Mouse (Mus musculus): Measurements from ENCODE around the gene Slc45a1.

The Slc45a1 gene

DNA sequence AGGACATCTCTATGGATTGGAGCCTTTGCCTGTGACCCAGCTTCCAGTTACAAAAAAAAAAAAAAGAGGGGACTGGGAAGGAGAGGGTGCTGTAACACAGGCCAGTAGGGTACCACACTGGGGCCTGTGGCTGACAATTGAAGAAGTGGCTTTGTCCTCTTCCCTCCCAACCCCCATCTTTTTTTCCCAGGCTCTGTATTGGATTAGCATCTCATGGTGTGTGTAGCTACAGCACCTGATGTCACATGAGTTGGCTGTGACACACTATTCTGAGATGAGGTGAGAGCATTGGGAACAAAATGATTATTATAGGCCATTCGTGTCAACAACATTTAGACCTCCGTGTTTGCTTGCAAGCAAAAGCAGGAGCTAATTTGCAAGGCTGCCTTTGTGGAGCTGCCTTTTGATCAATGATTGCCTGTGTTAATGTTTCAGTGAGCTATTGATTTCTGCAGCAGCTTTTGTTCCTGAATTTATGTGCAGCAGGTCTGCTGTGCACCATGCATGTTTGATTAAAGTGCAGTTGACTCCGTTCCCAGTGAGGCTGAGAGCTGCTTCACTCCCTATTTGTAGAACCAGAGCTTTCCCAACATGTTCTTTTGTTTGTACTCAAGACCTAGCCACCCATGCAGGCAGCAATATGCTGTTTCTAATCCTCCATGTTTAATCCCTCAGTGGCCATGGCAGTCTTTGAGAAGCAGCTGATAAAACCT is 45.4 kb downstream of the Slc45a1 start:
- no peak for DNase-seq (ENCODE audit: inconsistent age in 2 of 2, low spot score in 1 of 2)

DNA sequence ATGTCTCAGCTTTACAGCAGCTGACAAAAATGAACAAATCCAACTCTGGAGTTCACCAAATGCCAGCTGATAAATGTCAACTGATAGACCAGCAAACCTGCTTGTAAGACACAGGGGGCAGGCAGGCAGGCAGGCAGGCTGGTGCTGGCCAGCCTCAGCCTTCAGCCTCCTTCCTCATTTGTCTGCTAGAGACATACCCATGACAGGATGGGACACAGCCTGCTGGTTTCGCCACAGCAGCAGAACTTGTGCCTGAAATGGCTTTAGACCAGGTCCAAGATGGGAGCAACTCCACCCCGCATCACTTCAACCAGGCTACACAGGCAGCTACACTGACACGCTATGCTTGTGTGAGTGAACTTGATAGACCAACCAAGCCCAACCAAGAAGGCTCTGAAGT is 46.2 kb downstream of the Slc45a1 start:
- DNase-seq (ENCODE audit: inconsistent age in 2 of 2, low spot score in 1 of 2) = no peak

DNA sequence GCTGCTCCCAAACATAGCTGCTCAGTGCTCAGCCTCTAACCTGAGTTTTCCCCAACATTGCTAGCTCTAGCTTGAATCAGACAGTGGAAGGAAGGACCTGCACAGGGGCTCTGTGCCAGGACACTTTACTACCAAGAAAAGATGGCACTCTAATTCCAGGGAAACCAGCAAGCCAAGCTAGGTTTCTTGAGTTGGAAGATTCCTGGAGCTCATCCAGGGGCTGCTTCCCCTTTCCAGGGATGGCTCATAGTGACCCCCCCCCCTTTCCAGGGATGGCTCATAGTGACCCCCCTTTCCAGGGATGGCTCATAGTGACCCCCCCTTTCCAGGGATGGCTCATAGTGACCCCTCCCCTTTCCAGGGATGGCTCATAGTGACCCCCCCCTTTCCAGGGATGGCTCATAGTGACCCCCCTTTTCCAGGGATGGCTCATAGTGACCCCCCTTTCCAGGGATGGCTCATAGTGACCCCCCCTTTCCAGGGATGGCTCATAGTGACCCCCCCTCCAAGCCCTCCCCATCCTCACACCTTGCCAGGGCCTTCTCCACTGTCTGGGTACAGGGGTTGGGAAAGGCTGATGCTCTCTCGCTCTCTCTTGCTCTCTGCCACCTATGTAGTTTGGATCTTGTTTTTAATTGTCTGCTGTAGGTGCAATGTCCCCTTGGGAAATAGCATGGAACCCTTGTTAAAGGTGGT is 48.5 kb downstream of the Slc45a1 start:
- peak; percentile 59 to 82 for DNase-seq (ENCODE audit: inconsistent age in 2 of 2, low spot score in 1 of 2)

DNA sequence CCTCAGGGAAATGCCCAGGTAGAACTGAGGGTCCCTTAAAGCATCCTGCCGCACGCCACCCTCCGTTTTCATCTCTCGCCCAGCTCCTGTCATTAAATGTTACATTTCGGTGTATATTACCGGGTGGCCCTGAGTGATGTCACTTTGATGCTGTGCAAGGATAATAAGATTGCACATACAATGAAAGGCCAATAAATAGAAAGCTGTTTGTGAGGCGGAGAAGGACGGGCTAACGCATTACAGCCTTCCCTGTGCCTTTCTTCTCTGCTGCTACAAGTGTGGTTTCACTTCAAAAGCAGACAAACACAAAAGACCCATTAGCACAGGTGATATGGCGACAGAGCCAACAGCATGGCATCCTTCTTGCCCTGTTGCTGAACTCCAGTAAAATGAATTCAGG is 50.5 kb downstream of the Slc45a1 start:
- DNase-seq (ENCODE audit: inconsistent age in 2 of 2, low spot score in 1 of 2) = peak in 1 of 2 experiments; percentile 69

DNA sequence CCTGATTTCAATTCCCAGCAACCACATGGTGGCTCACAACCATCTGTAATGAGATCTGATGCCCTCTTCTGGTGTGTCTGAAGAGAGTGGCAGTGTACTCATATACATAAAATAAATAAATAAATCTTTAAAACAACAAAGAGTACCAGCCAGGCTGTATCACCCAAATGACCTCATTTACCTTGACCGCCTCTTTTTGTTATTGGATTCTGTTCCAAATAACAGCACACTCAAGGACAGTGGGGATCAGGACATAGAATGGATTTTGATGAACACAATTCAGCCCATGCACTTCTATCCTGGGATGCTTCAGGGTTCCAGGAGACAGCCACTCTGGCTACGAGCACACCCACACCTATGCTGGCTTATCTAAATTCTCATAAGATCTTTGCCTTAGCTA is 51.5 kb downstream of the Slc45a1 start:
- peak in 1 of 2 experiments; percentile 77 for DNase-seq (ENCODE audit: inconsistent age in 2 of 2, low spot score in 1 of 2)

DNA sequence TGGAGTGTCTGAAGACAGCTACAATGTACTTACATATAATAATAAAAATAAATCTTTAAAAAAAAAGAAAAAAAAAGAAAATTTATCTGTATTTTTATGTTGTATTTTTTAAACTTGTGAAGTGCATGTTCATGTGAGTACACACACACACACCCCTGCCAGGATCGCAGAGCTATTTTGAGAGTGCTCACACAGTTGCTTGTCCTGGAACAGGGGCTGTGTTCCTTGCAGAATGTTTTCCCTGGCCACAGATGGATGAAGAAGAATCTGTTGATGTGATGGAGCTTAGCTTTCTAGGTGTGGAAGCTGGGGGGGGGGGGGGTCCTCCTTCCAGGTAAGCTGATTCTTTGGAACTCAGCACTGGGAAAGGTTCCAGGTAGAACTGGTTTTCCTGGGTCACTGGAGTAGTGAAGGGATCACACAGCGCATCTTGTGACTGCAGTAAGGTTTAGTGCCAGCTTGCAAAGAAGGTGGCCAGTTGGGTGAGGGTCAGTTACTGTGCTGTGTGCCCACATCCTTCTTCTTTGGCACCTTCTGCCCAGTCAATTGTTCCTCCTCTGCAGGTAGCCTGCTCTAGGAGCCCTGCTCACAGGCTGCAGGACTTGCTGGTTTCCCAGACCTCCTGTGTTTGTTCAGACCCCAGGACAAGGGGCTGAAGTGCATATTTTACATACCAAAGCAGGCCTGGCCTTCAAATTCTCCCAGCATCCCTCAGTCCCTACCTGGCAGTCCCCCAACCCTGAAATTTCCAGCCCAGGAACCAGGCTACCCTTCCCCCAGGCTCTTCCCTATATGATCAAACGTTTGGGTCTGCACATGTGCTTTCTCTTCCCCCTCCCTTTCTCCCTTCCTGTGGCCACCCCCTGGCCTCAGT is 52.6 kb downstream of the Slc45a1 start:
- peak in 1 of 2 experiments; percentile 59 for DNase-seq (ENCODE audit: inconsistent age in 2 of 2, low spot score in 1 of 2)

DNA sequence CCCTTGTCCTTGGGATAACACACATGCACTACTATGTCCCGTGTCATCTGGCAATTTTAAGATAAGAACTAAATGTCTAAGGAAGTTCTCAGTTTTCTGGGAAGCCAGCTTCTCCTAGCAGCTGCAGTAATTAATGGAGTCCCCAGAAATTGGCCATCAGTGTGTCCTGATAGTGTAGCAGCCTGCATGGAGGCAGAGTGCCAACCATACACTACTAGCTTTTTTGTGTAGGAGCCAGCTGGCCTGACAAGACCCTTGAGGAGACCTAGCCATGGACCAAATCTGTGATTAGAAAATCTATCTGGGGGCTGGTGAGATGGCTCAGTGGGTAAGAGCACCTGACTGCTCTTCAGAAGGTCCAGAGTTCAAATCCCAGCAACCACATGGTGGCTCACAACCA is 53.3 kb downstream of the Slc45a1 start:
- peak in 1 of 2 experiments; percentile 74 for DNase-seq (ENCODE audit: inconsistent age in 2 of 2, low spot score in 1 of 2)

DNA sequence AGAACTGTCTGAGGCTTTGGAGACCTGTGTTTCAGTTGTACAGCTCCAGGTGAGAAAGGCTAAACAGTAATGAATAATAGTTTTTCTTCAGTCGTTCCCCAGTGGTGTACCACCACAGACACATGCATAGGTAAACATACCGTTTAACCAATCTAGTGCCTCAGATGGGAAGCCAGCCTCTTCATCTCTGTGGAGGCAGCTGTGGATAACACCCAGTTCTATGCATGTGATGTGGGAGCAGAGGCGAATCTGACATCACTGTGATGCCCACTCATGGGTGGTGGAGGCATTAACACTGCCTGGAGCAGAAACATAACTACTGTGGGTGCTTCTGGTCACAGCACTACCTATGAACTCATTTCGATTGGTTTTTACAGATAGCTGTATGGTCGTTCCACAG is 56.0 kb downstream of the Slc45a1 start:
- no peak for DNase-seq (ENCODE audit: inconsistent age in 2 of 2, low spot score in 1 of 2)

DNA sequence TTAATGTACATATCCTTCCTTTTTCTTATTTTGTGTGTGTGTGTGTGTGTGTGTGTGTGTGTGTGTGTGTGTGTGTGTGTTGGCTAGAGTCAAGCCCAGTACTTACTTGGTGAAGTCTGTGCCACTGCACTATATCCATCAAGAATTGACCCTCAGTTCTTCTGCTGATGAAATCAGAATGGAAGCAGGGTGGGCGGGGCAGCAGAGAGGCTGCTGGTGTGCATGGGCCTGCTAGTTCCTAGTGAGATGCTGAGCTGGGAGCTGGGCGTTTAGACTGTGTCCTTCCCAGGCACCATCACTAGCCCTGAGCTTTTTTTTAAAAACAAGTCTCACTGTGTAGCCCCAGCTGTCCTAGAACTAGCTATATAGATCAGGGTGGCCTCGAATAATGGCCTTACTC is 56.9 kb downstream of the Slc45a1 start:
- DNase-seq (ENCODE audit: inconsistent age in 2 of 2, low spot score in 1 of 2) = no peak

DNA sequence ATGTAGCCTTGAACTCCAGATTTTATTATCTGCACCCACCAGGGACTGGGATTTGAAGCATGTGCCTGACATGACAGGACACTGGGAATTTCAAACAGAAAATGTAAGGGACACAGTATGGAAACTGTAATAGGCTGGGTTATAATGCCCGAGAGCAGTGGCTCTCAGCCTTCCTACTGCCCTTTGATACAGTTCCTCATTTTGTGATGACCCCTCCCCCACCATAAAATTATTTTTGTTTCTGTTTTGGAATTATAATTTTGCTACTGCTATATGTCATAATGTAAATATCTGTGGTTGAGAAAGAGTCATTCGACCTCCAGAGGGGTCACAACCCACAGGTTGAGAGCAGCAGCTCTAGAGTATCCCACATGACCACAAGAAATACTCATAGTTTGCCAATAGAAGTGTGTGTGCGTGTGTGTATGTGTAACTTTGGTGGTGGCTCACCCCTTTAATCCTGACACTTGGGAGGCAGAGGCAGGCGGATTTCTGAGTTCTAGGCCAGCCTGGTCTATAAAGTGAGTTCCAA is 57.6 kb downstream of the Slc45a1 start:
- DNase-seq (ENCODE audit: inconsistent age in 2 of 2, low spot score in 1 of 2) = no peak

DNA sequence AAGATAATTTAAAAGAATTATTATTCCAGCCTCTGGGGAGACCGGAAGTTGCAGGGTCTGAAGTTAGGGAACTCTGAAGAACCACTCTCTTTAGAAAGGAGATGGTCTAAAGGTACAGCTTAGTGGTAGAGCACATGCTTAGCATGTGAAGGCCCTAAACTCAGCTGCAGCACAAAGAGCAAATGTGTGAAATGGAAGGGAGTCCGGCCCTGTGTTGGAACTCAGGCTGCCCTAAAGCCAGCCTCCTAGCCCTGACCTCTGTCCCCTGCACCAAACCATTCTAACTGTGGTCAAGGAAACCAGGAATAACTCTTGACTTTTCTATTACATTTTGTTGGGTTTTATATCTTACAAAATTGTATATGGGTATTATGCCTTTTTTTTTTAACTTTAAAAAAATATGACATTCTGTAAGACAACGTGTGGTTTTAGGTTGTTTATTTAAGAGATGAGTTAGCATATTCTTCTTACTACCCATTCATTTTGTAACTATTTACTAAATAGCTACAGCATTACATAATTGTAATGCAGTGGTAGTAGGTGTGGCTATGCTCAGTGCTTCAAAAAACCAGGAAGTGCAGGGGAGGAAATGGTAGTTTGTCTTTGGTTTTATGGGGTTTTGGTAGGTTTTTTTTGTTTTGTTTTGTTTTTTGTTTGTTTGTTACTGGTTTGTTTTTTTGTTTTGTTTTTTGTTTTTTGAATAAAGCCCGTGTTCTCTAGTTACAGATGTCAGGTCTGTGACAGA is 58.3 kb downstream of the Slc45a1 start:
- peak in 1 of 2 experiments; percentile 65 for DNase-seq (ENCODE audit: inconsistent age in 2 of 2, low spot score in 1 of 2)

DNA sequence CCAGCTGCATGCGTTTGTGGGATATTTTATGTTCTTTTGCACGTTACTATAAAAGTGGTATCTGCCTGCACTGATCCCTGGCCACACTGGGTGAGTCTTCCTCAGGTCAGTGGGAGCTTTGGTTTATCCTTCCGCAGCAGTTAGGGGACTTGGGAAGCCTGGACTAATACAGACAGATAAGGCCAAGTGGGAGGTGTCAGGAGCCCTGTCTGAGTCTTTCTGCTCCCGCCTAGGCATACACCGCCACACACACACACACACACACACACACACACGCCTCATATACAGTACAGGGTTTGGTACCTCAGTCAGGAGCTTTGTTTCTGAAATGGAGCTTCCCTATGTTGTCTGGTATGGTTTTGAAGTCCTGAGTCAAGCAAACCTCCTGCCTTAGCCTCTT is 59.9 kb downstream of the Slc45a1 start:
- DNase-seq (ENCODE audit: inconsistent age in 2 of 2, low spot score in 1 of 2) = no peak

DNA sequence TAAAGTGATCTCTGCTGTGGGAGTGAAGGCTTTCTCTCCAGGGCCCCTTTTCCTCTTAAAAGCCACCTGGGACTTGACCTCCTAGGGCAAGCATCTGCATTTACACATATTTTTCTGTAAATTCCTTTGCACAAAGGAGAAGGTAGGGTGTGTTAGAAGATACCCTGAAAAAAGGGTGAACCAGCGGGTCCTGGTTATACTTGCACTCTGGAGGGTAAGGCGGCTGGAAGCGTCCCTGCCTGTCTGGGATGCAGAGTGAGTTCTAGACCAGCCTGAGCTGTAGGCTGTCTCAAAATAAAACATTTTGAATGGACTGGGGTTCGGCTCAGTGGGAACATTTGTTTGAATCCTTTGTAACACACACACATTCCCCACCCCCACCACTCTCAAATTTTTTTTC is 60.4 kb downstream of the Slc45a1 start:
- DNase-seq (ENCODE audit: inconsistent age in 2 of 2, low spot score in 1 of 2) = no peak

DNA sequence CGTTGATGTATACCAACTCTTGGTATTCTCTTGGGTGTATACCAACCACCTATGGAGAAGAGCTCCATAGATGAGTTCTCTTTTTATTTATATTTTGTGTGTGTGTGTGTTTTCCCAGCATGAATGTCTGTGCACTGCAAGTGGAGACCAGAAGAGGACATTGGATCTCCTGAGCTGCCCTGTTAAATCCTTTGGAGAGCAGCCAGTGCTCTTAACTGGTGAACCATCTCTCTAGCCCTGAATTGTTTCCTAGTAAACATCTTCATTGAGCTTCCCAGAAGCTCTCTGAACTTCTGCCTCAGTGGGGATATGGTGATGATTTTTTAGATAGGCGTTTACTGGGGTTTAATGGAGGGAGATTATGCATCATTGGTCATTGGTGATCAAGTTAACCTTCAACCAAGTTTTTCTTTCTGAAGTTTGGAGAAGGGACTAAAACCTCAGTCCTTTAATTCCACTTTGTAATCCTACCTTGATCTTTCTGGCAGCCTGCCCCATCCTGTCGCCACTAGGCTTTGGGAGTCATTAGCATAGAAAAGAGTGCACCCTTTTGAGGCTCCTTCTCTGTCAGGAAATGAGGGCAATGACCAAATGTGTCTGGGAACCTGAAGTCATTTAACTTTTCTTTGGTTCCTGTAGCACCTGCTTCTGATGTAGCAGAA is 61.2 kb downstream of the Slc45a1 start:
- DNase-seq (ENCODE audit: inconsistent age in 2 of 2, low spot score in 1 of 2) = peak in 1 of 2 experiments; percentile 71

DNA sequence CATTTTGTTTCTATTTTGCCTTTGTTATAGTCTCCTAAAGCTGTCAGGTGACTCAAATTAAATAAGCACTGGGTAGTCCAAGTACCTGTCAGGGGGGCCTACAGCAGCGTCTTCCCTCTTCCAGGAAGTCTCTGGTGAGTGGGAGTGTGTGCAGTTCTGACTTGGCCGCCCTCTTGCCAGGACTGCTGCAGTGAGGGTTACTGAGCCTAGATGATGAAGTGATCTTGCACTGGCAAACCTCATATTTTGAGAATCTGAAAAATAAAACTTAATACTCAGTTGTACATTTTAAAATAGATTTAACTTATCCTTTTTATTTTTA is 63.7 kb downstream of the Slc45a1 start:
- DNase-seq (ENCODE audit: inconsistent age in 2 of 2, low spot score in 1 of 2) = peak in 1 of 2 experiments; percentile 68

DNA sequence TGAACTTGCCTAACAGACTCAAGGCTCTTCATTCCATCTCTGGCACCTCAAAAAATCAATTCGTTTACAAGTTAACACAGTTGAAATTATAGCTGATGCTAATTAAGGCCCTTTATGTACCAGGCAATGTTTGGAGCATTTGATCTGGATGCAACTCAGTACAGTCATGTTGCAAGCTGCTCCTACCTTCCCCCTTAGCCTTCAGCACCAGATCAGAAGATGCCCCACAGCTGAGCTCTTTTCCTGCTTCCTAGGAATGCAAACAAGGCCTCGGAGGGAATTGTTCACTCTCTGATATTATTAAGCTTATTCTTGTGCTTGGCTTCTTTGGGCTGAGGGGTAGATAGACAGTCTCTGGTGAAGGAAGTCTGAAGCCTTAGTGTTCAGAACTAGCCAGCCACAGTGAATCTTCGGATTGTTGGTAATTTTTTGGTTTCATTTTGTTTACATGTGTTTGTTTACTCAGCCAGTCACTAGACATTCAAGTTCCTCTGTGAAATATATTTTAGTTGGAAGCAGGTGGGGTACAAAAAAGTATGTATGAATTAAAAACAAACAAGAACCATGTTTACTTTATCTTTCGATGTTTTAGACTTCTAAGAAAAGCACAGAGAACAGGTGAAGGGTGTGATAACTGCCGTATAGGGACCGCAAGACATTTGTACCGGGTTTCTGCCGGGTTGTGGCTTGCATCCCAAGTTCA is 64.2 kb downstream of the Slc45a1 start:
- DNase-seq (ENCODE audit: inconsistent age in 2 of 2, low spot score in 1 of 2) = peak in 1 of 2 experiments; percentile 76

DNA sequence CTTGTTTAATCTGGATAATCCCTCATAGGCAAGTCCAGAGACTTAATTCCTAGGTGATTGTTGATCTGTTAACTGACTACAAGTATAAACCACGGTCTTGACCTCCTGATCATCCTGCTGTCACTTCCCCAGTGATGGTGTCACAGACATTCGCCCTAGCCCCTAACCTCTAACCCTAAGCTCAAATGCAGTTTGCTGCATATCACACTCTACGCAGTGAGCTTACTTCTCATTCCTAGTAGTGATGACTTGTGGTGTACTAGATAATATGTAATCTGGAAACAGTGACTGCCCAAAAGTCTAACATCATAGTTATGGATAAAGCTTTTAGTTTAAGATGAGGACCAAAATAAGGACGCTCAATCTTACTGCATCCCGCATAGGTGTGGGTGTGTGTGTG is 65.7 kb downstream of the Slc45a1 start:
- DNase-seq (ENCODE audit: inconsistent age in 2 of 2, low spot score in 1 of 2) = no peak

DNA sequence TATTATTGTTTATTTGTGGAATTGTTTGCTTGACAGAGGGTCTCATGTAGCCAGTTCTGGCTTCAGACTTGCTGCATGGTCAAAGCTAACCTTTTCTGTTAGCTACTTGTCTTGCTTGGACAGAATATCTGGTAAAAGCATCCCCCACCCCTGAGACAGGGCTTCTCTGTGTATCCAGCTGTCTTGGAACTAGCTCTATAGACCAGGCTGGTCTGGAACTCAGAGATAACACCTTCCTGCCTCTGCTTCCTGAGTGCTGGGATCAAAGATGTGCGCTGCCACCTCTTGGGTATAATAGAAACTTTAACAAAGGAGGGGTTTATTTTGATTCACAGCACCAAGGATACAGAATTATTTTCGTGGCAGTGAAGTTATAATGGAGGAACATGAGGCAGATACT is 66.2 kb downstream of the Slc45a1 start:
- DNase-seq (ENCODE audit: inconsistent age in 2 of 2, low spot score in 1 of 2) = no peak

DNA sequence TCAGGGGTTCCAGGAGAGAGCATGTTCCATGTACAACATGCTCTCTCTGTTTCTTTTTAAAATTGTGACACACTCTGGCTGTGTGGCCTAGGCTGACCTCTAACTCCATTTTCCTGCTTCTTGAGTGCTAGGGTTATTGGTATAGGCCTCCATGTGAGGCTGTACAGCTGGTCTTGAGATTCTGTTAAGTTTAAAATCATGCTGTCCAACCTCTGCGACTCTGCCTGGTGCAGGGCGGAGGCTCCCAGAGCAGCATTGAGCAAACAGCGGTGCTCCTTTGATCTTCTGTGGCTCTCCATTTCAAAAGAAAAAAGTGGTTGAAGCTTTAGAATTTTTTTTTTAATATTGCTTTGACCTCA is 68.2 kb downstream of the Slc45a1 start:
- DNase-seq (ENCODE audit: inconsistent age in 2 of 2, low spot score in 1 of 2) = no peak

Data from adrenal gland, adult (tissue).